Mouse (Mus musculus) ZHBTc4 (cell line): ENCODE measurements around the gene Tubb5.

Experiments used
- DNase-seq: peaks from one replicate; pipeline ENCODE4 v3.0.0-alpha.2; 2011; ENCODE audit warnings: low read depth, low spot score

The Tubb5 gene

DNA sequence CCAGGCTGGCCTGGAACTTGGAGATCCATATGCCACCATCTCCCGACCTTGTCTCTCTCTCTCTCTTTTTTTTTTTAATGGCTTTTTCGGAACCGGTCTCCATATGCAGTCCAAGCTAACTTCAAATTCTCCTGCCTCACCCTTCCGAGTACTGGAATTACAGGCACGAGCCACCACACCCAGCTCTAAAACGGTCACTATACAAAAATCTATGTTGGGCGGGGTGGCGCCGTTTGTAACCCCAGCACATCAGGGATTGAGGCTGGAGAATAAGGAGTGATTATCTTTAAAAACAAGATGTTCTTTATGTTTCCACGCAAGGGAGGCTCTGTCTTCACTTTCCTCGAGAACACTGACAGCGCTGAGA is 22.7 kb upstream of the Tubb5 start:
- DNase-seq, result no peak

DNA sequence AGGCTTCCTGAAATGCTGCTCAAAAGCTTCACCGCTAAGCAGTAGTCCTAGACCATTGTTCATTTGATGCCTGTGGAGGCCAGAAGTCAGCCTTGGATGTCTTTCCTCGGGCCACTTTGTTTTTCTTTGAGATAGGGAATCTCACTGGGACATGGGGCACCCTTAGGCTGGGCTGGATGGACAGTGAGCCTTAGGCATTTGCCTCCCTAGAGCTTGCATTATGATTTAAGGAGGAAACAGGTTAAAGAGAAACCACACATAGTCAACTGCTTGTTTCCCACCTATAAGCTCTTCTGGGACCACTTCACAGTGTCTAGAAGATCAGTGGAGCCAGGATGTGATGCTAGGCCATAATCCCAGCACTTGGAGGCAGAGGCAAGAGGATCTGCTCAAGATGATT is 21.7 kb upstream of the Tubb5 start:
- no peak for DNase-seq

DNA sequence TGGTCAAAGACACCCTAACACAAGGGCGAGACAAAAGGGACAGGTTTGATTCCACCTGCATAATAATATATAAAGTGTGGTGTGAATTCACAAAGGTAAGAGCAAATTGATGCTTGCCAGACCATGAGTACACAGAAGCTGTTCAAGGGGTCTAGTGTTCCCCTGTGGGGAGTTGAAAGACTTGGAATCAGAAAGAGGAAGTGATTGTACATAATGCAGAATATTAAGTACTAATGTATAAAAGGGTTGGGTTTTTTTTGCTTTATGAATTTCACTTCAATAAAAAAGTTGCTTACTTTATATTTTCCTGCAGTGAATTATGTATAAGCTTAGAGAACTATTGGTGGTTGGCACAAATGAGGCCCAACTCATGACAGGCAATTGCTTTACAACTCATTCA is 21.3 kb upstream of the Tubb5 start:
- no peak for DNase-seq

DNA sequence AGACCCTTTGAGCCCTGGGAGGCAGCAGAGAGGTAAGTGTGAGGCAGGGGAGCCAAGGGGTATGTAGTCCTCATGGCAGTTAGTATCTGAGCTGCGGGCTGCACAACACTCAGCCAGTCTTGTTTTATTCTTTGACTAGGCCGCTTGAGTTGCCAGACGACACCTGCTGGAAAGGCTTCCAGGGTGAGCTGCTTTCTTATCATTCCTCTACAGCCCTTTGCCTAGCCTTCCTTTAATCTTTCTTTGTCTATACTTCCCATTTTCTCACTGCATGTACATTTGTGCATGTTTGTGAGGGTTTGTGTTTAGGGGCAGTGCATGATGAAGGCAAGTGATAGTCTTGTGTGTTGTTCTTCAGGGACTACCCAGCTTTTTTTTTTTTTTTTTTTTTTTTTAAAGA is 12.9 kb upstream of the Tubb5 start:
- no peak for DNase-seq

DNA sequence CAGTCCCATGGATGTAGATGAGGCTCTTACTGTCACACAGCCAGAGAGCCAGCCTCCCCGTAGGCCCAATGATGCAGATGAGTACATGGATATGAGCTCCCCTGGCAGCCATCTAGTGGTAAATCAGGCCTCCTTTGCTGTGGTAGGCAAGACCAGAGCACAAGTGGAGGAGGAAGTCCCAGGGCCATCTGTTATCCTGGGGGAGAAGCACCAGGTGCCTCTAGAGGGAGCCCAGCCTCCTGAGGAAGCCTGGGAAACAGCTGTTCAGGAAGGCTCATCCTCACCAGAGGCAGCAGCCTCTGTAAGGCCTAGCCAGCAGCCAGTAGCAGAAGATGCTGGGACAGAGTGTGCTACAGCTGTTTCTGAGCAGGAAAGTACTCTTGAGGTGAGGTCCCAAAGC is 10.0 kb upstream of the Tubb5 start:
- peak; percentile 66 for DNase-seq

DNA sequence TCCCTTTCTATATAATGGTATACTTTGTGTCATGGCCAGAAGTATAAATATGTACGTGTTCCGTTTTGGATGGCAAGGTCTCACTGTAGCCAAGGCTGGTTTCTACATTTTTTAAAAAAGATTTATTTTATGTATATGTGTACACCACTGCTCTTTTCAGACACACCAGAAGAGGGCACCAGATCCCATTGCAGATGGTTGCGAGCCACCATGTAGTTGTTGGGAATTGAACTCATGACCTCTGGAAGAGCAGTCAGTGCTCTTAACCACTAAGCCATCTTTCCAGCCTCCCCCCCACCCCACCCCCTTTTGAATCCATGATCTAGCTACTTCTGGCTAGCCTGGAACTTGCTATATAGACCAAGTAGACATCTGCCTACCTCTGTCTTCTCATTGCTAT is 5.4 kb upstream of the Tubb5 start:
- DNase-seq, result no peak

DNA sequence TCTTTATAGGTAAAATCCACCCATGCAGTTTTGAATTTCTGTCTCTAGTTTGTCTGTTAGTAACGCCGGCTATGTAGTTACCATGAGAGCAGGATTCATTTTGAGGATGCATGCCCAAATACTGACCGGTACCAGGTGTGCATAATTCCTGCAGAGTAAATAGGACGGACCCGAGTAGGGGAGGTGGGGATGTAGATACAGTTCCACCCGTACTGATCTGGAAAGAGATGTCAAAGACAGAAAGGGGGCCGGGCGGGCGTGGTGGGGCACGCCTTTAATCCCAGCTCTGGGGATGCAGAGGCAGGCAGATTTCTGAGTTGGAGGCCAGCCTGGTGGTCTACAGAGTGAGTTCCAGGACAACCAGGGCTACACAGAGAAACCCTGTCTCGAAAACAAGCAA is 3.9 kb upstream of the Tubb5 start:
- DNase-seq, result peak; percentile 54

DNA sequence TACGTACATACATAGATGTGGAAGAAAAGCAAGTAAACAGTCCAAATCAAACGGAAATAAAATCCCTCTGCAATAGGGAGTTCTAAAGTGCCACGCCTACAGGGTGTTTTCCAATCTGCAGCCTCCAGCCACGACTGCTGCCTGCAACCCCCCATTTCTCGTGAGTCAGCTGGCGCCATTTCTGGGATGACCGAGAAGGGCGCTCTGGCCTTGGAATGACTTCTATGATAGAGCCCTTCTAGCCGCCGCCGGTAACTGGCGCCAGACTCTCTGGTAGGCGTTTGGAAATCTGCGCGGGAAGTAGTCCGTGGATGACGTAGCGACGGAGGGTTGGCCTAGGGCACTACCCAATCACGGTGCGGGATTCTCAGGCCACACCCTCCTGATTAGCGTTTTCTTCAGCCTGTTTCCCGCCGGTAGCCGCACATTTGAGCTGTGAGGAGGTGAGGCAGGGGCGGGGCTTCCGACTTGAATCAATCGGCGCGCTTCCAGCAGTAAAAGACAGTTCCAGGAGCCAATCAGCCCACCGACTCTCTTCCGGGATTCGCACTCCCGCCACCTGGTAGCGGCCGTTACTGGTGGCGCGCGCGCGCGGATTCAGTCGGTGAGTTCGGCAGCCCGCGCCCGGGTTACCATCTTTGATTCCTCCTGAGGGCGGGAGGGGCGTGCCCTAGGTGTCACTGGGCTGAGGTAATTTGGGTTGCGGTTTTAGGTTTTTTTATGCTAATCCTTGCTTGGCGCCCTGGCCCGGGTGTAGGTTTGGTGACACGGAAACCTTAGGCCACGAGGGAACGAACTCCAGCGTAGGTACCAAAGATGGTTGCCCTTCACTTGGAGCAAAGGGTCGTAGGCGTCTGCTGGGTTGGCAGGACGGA is 3.2 kb upstream of the Tubb5 start, which contains the start of gene Mdc1:
Gene Mdc1 (plus strand): TSS at position 440 of the 875 bp plus-strand sequence.
- peak; percentile 100 for DNase-seq

DNA sequence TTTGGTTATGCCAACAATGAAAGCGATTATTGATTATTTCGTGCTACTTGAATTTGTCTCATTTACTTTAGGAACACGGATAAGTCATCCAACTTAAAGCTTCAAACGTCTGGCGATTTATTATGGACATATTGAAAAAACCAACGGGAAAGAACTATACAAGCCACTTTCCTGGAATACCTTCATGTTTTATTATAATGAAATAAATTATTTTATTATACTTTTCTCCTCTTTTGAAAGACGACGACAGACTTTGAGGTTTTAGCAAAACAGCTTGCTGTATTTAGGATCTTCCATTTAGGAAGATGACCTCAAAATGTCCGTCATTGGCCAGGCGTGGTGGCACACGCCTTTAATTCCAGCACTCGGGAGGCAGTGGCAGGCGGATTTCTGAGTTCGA is 2.5 kb upstream of the Tubb5 start:
- DNase-seq, result peak; percentile 41

DNA sequence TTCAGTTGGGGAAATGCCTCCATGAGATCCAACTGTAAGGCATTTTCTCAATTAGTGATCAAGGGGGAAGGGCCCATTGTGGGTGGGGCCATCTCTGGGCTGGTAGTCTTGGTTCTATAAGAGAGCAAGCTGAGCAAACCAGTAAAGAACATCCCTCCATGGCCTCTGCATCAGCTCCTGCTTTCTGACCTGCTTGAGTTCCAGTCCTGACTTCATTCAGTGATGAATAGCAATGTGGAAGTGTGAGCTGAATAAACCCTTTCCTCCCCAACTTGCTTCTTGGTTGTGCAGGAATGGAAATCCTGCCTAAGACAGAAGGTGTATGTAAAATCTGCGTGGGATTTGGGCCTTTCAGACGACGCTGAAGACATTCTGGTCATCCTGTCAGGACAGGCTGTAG is 896 bp upstream of the Tubb5 start:
- DNase-seq, result peak; percentile 29

DNA sequence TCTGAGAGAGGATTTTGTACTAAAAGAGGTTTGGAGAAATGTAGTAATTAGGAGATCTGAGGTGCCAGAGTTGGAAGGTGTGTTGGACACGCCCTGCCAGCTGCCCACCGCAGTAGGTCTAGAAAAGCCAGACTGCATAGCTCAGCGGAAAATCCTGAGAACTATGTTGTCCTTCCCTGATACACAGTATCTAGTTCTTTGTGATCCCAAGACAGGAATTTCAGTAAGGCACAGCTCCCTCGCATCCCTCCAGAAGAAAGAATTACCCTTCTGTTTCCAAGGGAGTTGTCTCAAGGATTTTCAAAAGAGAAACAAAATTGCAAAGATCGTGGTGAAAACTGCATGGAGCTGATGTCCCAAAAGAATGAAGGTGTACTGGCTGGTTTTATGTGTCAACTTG is 464 bp upstream of the Tubb5 start:
- DNase-seq, result no peak

DNA sequence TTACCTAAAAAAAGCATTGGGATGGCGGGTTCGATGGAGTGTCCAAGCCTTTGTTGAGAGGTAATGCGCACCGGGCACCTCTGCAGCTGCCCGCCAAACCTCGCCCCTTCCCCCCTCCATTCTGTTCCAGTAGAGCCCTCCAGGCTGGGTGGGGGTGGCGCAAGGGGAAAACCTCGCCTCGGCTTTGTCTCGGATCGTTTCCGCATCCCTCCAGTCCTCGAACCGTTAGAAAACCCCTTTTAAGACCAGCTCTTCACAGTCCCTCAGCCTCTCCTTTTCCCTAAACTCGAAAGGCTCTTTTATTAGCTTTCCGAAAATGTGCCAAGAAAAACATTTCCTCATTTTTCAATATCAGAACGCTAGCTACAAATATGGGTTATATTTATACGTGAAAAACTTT is 619 bp downstream of the Tubb5 start:
- DNase-seq, result peak; percentile 87

DNA sequence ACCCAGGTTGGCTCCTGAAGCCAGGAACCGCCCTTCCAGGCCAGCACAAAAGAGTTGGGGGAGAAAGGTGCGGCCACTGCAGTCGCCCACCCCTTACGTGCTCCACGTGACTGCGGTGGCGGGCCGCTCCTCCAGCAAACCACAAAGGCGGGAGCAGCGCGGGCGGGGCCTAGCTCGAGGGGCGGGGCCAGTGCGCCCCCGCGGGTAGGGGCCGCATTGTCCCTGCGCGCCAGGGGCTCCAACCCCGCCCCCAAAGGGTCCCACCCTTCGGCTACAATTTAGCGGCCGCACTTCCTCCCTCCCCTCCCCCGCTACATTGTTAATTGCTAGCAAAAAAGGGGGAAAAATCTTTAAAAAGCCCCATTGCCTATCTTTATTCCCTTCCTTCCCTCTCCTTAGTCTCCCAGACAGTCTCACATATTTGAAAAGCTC is 1.1 kb downstream of the Tubb5 start:
- peak; percentile 98 for DNase-seq

DNA sequence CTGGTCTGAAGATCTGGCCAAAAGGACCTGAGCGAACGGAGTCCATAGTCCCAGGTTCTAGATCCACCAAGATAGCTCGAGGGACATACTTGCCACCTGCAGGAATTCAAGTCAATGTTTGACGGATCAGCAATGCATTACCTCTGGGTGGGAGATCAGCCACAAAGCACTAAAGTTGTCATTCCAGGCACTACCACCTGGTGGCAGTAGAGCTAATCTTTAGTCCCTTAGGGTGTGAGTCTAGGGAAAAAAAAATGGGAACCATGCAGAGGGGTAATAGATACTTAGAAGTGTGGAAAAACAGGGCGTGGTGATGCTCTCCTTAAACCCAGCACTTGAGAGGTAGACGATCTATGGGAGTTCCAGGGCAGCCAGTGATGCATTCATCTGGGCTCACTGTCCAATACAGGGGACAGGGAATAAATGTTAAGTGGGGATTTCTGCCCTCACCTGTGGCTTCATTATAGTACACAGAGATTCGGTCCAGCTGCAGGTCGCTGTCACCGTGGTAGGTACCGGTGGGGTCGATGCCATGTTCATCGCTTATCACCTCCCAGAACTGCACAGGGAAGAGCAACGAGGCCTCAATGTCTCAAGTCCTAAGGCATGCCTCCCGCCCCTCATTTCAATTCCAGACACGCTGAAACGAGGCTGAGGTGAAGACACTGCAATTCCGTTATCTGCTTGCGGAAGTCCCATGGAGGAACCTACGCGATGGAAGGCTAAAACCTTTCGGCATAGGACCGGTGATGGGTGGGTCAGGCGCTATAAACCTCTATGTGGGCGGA is 1.7 kb downstream of the Tubb5 start:
- DNase-seq, result peak; percentile 95

DNA sequence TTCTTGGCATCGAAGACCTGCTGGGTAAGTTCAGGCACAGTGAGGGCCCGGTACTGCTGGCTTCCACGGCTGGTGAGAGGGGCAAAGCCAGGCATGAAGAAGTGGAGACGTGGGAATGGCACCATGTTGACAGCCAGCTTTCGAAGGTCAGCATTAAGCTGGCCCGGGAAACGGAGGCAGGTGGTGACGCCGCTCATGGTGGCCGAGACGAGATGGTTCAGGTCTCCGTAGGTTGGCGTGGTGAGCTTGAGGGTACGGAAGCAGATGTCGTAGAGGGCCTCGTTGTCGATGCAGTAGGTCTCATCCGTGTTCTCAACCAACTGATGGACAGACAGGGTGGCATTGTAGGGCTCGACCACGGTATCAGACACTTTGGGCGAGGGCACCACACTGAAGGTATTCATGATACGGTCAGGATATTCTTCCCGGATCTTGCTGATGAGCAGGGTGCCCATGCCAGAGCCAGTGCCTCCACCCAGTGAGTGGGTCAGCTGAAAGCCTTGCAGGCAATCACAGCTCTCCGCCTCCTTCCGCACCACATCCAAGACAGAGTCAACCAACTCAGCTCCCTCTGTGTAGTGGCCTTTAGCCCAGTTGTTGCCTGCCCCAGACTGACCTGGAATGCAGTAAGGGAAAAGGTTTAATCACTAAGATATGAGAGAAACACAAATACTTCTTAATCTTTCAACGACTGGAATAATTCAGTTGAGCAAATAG is 2.5 kb downstream of the Tubb5 start:
- no peak for DNase-seq

DNA sequence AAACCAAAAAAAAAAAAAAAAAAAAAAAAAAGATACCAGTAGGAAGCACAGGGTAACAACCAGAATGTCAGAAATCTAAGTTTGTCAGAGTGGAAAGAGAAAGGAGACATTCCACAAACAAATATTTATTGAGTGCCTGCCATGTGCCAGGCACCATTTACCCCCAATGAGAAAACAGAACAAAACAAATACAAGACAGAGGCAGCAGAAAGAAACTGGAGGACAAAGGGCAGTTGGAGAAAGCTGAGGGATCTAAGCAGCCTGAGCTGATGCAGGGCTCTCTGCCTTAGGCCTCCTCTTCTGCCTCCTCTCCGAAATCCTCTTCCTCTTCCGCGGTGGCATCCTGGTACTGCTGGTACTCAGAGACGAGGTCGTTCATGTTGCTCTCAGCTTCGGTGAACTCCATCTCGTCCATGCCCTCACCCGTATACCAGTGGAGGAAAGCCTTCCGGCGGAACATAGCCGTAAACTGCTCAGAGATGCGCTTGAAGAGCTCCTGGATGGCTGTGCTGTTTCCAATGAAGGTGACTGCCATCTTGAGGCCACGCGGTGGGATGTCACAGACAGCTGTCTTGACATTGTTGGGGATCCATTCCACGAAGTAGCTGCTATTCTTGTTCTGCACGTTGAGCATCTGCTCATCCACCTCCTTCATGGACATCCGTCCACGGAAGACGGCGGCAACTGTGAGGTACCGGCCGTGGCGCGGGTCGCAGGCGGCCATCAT is 3.2 kb downstream of the Tubb5 start:
- peak; percentile 48 for DNase-seq

DNA sequence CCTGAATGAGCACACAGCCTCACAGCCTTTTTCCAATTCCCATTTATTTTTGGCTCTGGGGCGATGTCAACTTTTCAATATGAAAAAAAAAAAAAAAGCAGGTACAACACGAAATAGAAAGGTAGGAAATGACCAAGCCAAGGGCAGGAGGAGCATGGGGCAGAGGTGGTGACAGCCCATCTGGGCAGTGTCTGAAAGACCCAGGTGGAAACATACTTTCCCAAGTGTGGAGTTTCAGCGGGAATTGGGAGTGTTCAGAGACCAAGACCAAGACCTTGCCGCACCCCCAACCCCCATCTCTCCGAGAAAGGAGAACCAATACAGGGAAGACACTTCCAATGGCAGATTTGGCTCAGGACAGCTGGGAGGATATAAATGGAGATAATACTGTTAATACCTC is 4.2 kb downstream of the Tubb5 start:
- DNase-seq, result peak; percentile 26

DNA sequence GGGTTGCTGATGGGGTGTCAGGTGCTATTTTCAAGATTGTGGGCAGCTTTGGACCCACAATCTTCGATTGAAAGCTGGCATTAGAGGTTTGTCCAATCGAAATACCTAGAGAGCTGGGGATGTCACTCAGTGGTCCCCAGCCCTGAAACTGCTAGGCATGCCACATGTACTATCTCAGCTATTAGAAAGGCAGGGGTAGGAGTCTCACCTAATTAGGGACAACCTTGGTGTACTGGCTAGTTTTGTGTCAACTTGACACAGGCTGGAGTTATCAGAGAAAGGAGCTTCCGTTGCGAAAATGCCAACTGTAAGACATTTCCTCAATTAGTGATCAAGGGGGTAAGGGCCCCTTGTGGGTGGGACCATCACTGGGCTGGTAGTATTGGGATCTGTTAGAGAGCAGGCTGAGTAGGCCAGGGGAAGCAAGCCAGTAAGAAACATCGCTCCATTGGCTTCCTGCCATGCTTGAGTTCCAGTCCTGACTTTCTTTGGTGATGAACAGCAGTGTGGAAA is 4.8 kb downstream of the Tubb5 start:
- peak; percentile 30 for DNase-seq

DNA sequence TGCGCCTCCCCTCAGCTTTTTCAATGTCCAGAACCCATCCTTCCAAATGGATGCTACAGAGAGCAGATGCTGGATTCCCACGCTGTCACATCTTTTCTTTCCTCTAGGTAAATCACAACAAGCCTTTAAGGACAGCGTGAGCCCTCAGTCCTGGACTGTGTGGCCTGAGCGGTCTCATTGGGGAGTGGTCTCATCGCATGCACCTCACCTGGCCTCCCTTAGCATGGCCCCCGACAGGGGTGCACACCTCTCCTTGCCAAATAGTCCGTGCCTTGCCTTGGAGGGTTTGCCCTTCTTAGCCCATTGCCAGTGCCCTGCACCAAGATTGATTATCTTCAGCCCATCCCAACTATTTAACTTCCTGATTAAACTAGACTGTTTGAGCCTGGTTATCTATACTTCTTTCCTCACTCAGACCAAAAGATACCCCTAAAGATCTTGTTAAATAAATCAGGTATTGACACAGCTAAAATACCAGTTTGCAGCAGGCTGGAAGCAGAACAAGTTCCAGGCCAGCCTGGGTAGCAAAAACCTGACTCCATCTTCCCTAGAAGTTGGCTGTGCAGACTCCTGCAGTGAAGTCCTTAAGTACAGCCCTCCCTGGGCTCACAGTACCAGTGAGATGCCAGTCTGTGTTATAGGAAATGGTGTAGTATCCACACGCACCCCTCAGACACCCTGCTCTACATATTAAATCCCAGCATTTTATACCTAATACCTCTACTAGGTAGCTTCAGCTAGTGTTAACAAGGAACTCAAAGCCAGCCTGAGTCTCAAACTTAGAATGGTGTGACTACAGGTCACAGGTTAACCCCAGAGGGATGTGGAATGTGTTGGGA is 5.5 kb downstream of the Tubb5 start:
- DNase-seq, result peak; percentile 39

DNA sequence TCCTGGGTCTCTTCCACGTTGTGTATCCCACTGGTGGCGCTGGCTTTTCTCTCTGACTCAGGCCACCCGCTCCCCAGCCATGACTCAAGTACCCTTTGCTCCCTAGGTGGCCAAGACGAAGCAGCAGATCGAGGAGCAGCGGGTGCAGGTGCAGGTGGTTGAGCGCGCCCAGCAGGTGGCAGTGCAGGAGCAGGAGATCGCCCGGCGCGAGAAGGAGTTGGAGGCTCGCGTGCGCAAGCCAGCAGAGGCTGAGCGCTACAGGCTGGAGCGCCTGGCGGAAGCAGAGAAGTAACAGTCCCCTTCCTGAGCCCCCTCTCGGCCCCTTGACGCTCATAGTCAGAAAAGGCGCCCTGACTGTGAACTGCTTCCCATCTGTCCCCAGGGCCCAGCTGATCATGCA is 8.4 kb downstream of the Tubb5 start:
- DNase-seq, result peak; percentile 96
